Mouse (Mus musculus): ENCODE measurements around the gene Pnmal2.

DNA sequence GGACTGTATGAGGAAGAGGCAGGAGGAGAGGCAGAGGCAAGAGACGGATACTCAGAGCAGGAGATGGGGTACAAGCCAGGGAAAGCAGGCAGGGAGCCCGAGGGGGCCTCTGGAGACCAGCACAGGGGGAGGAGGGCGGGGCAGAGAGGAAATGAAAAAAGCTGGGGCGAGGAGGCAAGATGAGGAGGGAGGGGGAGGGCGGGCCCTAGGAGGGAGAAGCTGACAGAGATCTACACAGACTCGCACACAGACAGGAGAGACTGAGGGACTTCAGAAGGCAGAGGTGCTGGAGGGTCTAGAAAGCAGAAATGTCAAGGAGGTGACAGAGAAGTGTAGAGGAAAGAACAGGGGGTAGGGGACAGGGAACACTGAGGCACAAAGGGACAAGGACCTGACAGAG is 38.2 kb upstream of the Pnmal2 start, which contains the start of gene Ptgir:
- TF ChIP-seq GATA1 (IDR thresholded peaks at IDR 0.05; ENCODE audit: borderline replicate concordance, low read length) (no peak), FLI1 (IDR thresholded peaks at IDR 0.05; ENCODE audit: low read length) (no peak)

Data from megakaryocyte, embryonic 14.5 days (primary cell).